Mouse (Mus musculus) stomach, postnatal 0 days (tissue): Measurements from ENCODE around the gene Tmem253. TPM values are rescaled to one million over a fixed set of nuclear protein-coding genes. Genes with fewer than 3 reads are reported as not detected.

Experiments used
- ATAC-seq: fragments of 200-750 bp; cut with Nextera tagmentation; 2 replicates; pipeline ENCODE4 v1.8.0; 2017; ENCODE audit not compliant: low FRiP score, low TSS enrichment
- DNase-seq: peaks from one replicate; pipeline ENCODE4 v3.0.0-alpha.2; 2016; ENCODE audit warnings: low spot score
- H3K27ac ChIP-seq: fragments of 300-500 bp; sonication (generic); replicated peaks from 2 replicates; pipeline ENCODE4 v1.5.1; 2014; ENCODE audit warnings: mild to moderate bottlenecking, control low read depth
- H3K27me3 ChIP-seq: fragments of 300-500 bp; sonication (generic); 2 replicates; pipeline ENCODE4 v1.6.1; 2014; ENCODE audit warnings: low read length; ENCODE audit not compliant: control insufficient read depth, insufficient read depth
- H3K36me3 ChIP-seq: fragments of 300-500 bp; sonication (generic); 2 replicates; pipeline ENCODE4 v1.6.1; 2014; ENCODE audit warnings: low read length, mixed read lengths; ENCODE audit not compliant: control insufficient read depth, insufficient read depth
- H3K4me1 ChIP-seq: fragments of 300-500 bp; sonication (generic); replicated peaks from 2 replicates; pipeline ENCODE4 v1.6.1; 2014; ENCODE audit warnings: antibody characterized with exemption; ENCODE audit not compliant: control insufficient read depth, insufficient read depth
- H3K4me2 ChIP-seq: fragments of 300-500 bp; sonication (generic); replicated peaks from 2 replicates; pipeline ENCODE4 v1.6.1; 2014; ENCODE audit warnings: low read depth, mild to moderate bottlenecking, control low read depth, moderate library complexity
- H3K4me3 ChIP-seq: fragments of 300-500 bp; sonication (generic); 2 replicates; pipeline ENCODE4 v1.5.1; 2014; ENCODE audit warnings: low read depth, low read length, control low read depth
- H3K9ac ChIP-seq: fragments of 300-500 bp; sonication (generic); 2 replicates; pipeline ENCODE4 v1.6.1; 2014; ENCODE audit warnings: mild to moderate bottlenecking, low read length, control low read depth, mixed read lengths
- H3K9me3 ChIP-seq: fragments of 300-500 bp; sonication (generic); 2 replicates; pipeline ENCODE4 v1.6.1; 2016; ENCODE audit warnings: low read length; ENCODE audit not compliant: control insufficient read depth
- CTCF ChIP-seq: IDR thresholded peaks from 2 replicates; pipeline ENCODE4 v1.5.1; 2016; ENCODE audit warnings: antibody characterized with exemption, low read depth, mild to moderate bottlenecking, moderate library complexity
- EP300 ChIP-seq: optimal IDR thresholded peaks from 2 replicates; pipeline ENCODE3; 2016; ENCODE audit warnings: antibody characterized with exemption
- WGBS: fragments of 180-500 bp; shearing (Covaris S2); extraction: QIAGEN DNeasy Blood & Tissue Kit; methylation state at CpG from one replicate; pipeline ENCODE4 v1.1.7; 2014; 5-methylcytosine and 5-hydroxymethylcytosine counted together
- polyA plus RNA-seq: library from polyadenylated mRNA; unstranded; fragments of >200 nt; fragmentation: Nextera tagmentation; extraction: Ambion mirVana; gene quantifications from 2 replicates; pipeline ENCODE4 v1.2.1, GENCODE M21; 2015

The Tmem253 gene
- polyA plus RNA-seq, 1 experiment from 2014 or later, result 4.9 TPM

DNA sequence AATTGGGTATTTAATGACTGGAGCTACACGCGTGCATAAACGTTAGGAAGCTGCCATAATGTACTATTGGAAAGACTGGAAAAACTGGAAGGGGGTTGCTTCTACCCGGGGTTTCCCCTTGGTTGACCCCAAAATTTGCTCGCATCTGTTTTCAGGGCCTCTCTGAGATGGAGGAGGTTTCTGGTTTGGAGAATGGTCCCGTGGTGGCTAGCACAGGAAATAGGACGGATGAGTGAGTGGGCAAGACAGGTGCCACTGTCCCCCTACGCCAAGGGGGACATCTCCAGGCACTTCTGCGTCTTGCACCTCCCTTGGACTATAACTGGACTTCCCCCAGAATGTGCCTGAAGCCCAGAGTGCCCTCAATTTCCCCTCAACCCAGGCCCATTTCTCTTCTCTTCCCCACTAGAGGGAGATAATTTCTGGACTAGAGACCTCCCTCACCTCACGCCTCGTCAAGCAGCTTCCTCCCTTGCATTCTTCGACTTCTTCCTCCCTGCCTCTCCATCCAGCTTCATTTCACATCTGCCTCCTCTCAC lies 3.7 kb downstream of the Tmem253 start:
- peak overlapping the region; percentile 71 for H3K4me3 ChIP-seq
- peak overlapping the region; percentile 75 for H3K4me2 ChIP-seq
- peak; percentile 0; the same call in 1 of the 2 replicates for ATAC-seq
- H3K27me3 ChIP-seq, result no peaks in the 10 kb centered on the region
- peak overlapping the region; percentile 100 for H3K27ac ChIP-seq
- no peak for DNase-seq
- TF ChIP-seq EP300, result no peak
- TF ChIP-seq CTCF, result no peak; the same call in 1 of the 2 replicates
- H3K9me3 ChIP-seq, result no peaks in the 10 kb centered on the region
- WGBS, result 24% methylated on average over 12 of the region's 12 CpGs
- H3K9ac ChIP-seq, result peak overlapping the region; percentile 95
- no peaks in the 10 kb centered on the region for H3K36me3 ChIP-seq
- H3K4me1 ChIP-seq, result peaks cover 13% of the 10 kb centered on the region; the same call in 1 of the 2 replicates

DNA sequence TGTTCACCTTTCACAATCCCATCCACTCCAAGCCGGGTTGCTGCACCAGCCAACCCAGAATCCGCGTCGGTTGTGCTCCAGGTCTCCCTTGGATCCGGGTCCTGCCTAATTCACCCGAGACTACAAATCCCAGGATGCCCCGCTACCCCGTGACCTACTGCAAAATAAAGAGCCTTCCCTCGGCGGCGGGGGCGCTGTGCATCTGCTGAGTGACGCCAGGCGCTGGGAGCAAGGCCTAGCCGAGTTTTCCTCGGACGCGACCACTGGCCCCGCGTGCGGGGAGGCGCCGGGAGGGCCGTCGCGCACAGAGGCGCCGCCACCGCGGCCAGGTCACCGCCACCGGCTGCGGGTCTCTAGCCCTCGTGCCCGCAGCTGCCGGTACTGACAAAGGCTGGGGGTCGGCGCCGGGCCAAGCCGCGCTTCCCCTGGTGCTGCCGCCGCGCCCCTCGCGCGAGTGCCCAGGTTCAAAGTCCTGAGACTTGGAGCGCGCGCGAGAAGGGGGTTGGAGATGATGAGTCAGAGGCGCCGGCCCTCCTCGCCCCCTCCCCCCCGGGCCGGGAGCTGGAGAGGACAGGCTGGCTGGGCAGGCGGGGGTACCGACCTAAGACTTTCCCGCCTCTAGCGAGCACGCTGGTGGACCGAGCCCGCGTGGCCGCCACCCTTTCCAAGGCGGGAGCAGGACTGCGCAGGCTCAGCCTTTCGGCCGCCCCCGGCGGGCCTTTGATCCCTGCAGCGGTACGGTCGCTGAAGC lies 4.3 kb downstream of the Tmem253 start:
- H3K4me3 ChIP-seq, result peak overlapping the region; percentile 71
- TF ChIP-seq EP300, result peak; percentile 65
- TF ChIP-seq CTCF, result peak; percentile 67
- peak overlapping the region; percentile 95 for H3K9ac ChIP-seq
- DNase-seq (peak; percentile 98), ATAC-seq (peak; percentile 88)
- no peaks in the 10 kb centered on the region for H3K9me3 ChIP-seq
- peak overlapping the region; percentile 100 for H3K27ac ChIP-seq
- no peaks in the 10 kb centered on the region for H3K27me3 ChIP-seq
- peaks cover 13% of the 10 kb centered on the region; the same call in 1 of the 2 replicates for H3K4me1 ChIP-seq
- H3K4me2 ChIP-seq, result peak overlapping the region; percentile 75
- H3K36me3 ChIP-seq, result no peaks in the 10 kb centered on the region
- WGBS, result under 1% methylated on average over 70 of the region's 74 CpGs

DNA sequence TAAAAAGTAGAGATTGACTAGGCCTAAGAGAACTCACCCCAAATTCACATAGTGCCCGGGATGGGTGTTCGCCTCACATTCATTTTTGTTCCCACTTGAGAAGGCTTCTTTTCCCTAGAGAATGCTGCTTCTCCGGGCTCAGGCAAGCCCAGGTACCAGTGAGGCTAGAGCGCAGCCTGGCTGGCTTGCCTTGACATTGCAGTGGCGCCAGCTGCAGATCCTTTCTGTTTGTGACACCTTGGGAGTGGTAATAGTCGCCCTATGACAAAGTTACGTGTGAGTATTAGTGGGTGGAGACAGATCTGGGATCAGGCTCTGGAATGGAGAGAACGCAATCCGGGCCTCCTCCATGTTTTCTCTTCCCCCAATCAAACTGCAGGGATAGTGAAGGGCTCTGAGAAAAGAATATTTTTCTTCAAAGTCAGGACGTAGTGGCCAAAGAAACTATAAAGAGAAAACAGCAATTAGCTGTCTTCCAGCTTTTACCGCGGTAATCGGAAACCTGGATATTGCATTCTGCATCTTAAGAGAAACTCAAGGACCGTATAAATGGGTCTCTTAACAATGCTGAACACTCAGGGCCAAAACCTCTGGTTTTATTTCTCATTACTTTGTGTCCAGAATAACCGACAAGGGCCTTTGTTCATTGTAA lies 5.2 kb downstream of the Tmem253 start, which contains the start of gene Zfp219:
Gene Zfp219 (minus strand): TSS at position 248 of the 652 bp plus-strand sequence.
- WGBS, result 4% methylated on average over 15 of the region's 15 CpGs
- Histone ChIP-seq H3K4me2 (peak within 1 kb of the TSS; percentile 75), H3K9ac (peak within 1 kb of the TSS; percentile 95), H3K9me3 (no peaks in the 10 kb centered on the region), H3K27me3 (no peaks in the 10 kb centered on the region), H3K27ac (peak within 1 kb of the TSS; percentile 100), H3K36me3 (no peaks in the 10 kb centered on the region), H3K4me3 (peak within 1 kb of the TSS; percentile 71), H3K4me1 (peaks cover 9% of the 10 kb centered on the region; the same call in 1 of the 2 replicates)
- ATAC-seq (peak; percentile 86), DNase-seq (peak; percentile 89)
- TF ChIP-seq CTCF (peak; percentile 87), EP300 (no peak)

GRCm38 (mm10) chr14:52021138-52021529 lies 5.7 kb downstream of the Tmem253 start:
- H3K4me2 ChIP-seq, result no peak overlapping the region; the same call in 1 of the 2 replicates
- peaks cover 4% of the 10 kb centered on the region; the same call in 1 of the 2 replicates for H3K4me1 ChIP-seq
- H3K9ac ChIP-seq, result no peak overlapping the region
- H3K36me3 ChIP-seq, result no peaks in the 10 kb centered on the region
- H3K9me3 ChIP-seq, result no peaks in the 10 kb centered on the region
- DNase-seq (no peak), ATAC-seq (no peak)
- H3K27ac ChIP-seq, result peak overlapping the region; percentile 100
- H3K4me3 ChIP-seq, result no peak overlapping the region
- 46% methylated on average over 4 of the region's 4 CpGs for WGBS
- TF ChIP-seq CTCF (no peak), EP300 (no peak)
- no peaks in the 10 kb centered on the region for H3K27me3 ChIP-seq

- TF ChIP-seq EP300 (no peak), CTCF (no peak)
- H3K36me3 ChIP-seq, result no peaks in the 10 kb centered on the region
- no peaks in the 10 kb centered on the region for H3K9me3 ChIP-seq
- H3K27ac ChIP-seq, result no peak overlapping the region
- no peak overlapping the region for H3K9ac ChIP-seq
- 0 out of 2 replicates have a peak, but pooled peaks cover 3% of the 10 kb centered on the region for H3K4me1 ChIP-seq
- DNase-seq (no peak), ATAC-seq (no peak)
- H3K27me3 ChIP-seq, result no peaks in the 10 kb centered on the region
- no peak overlapping the region for H3K4me2 ChIP-seq
- 89% methylated on average over 8 of the region's 8 CpGs for WGBS
- no peak overlapping the region for H3K4me3 ChIP-seq
These were observed 6.2 kb downstream of the Tmem253 start for GRCm38 (mm10) chr14:52021568-52022212.
